Mouse (Mus musculus): ENCODE results near the gene Dhfr. TPM values are rescaled to one million over a fixed set of nuclear protein-coding genes. Genes with fewer than 3 reads are reported as not detected.

Dhfr gene
- 8.7 and 9.7 TPM in 2 replicates for polyA plus RNA-seq (2012; rRNA removed)

DNA sequence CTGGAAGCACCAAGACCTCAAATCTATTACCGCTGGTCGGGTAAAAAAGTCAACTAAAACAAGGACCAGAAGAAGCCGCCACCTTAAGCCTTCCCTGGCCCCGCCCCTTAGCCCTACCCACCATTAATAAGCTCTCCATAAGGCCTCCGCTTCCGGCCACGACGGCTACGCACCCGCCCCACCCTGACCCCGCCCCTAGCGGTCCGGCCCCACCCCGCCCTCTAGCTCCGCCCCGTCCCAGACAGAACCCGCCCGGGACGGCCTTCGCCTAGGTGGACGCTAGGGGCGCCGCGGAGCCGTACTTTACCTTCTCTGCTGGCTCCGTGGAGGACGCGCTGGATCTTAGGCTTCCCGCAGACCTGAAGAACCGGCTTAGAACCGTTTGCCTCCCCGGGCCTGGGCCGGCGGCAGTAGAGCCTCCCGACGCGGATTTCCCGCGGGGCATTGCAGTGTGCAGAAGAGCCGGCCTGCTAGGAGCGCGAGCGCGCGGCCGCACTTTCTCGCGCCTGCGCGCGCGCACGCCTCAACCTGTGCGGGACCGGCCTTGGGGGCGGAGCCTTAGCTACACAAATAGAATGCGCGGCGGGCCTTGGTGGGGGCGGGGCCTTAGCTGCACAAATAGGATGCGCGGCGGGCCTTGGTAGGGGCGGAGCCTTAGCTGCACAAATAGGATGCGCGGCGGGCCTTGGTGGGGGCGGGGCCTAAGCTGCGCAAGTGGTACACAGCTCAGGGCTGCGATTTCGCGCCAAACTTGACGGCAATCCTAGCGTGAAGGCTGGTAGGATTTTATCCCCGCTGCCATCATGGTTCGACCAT lies at the start of gene Dhfr, which contains the start of gene Msh3:
TSS of gene Dhfr (plus strand) at position 271 of the 816 bp plus-strand sequence.
TSS of gene Msh3 (minus strand) at position 548 of the 816 bp plus-strand sequence.
- WGBS, result under 1% methylated on average over 75 of the region's 76 CpGs
- peak; percentile 98 for DNase-seq

DNA sequence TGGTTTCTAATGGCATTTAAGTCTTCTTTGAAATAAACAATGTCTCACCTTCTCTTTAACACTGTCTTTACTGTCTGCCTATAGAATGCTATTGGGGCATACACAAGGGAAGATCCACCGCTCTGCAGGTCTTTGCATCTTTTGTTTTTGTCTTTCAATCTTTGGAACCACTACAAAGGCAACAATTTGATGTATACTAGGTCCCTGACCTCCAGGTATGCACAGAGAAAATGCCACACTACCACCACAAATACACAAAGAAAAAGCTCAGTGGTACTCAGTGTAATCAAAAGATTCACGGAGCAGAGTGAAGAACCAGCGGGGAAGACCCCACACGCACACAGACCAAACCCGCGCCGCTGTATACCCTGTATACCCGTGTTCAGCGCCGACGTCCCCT lies 48.8 kb upstream of the Dhfr start, which contains the start of gene Gm20379:
TSS of gene Gm20379 (plus strand) at position 301 of the 400 bp plus-strand sequence.
- Histone ChIP-seq H3K27ac (ENCODE audit: insufficient read depth, low read depth, low read length) (no peak within 1 kb of the TSS), H3K4me1 (ENCODE audit: control insufficient read depth, insufficient read depth, low read length) (peaks cover 11% of the 10 kb centered on the region; the same call in 1 of the 2 replicates), H3K36me3 (ENCODE audit: control insufficient read depth, insufficient read depth, low read length) (0 out of 2 replicates have a peak, but pooled peaks cover 3% of the 10 kb centered on the region), H3K27me3 (replicated peaks; ENCODE audit: control insufficient read depth, insufficient read depth, low read length) (no peaks in the 10 kb centered on the region), H3K4me3 (ENCODE audit: insufficient read depth, low read depth, low read length) (no peak within 1 kb of the TSS)
- DNase-seq, result no peak
- WGBS, result 99% methylated on average over 11 of the region's 11 CpGs
- TF ChIP-seq CTCF (conservative IDR thresholded peaks at IDR 0.05; ENCODE audit: insufficient read depth, insufficient read length, low read depth, low read length) (no peak), POLR2A (IDR thresholded peaks at IDR 0.05; ENCODE audit: low read depth, low read length) (no peak)

More for the DNA sequence above, at the start of gene Dhfr, which contains the start of gene Msh3:
- H3K4me1 ChIP-seq (ENCODE audit: control insufficient read depth, insufficient read depth, low read length), result peaks cover 6% of the 10 kb centered on the region; the same call in 1 of the 2 replicates
- peak within 1 kb of the TSS; percentile 91 for H3K4me3 ChIP-seq (ENCODE audit: insufficient read depth, low read depth, low read length)
- peak; percentile 16 for TF ChIP-seq POLR2A (IDR thresholded peaks at IDR 0.05; ENCODE audit: low read depth, low read length)
- TF ChIP-seq CTCF (conservative IDR thresholded peaks at IDR 0.05; ENCODE audit: insufficient read depth, insufficient read length, low read depth, low read length), result peak; percentile 71
- no peaks in the 10 kb centered on the region; the same call in 1 of the 2 replicates for H3K36me3 ChIP-seq (ENCODE audit: control insufficient read depth, insufficient read depth, low read length)
- no peaks in the 10 kb centered on the region for H3K27me3 ChIP-seq (replicated peaks; ENCODE audit: control insufficient read depth, insufficient read depth, low read length)
- H3K27ac ChIP-seq (ENCODE audit: insufficient read depth, low read depth, low read length), result peak within 1 kb of the TSS; percentile 92

DNA sequence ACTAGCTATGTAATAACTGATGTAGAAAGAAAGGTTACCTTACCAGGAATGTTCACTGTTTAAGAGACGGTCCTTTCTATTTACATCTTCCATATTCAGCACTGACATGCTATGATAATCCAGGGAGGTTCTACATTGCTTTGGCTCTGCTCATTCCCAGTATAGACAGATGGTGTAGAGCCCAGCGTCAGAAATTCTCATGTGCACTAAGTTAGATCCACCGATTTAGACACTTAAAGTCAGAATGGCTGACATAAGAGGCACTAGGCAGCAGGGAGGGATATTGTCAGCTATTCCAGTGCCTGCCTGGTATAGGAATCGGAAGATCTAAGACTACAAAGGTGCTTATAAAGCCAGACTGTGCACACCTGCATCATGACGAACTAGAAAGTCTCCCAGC lies 39.9 kb upstream of the Dhfr start:
- TF ChIP-seq CTCF (conservative IDR thresholded peaks at IDR 0.05; ENCODE audit: insufficient read depth, insufficient read length, low read depth, low read length) (no peak), POLR2A (IDR thresholded peaks at IDR 0.05; ENCODE audit: low read depth, low read length) (no peak)
- 93% methylated on average over 5 of the region's 5 CpGs for WGBS
- H3K4me1 ChIP-seq (ENCODE audit: control insufficient read depth, insufficient read depth, low read length), result no peaks in the 10 kb centered on the region
- no peak overlapping the region for H3K27ac ChIP-seq (ENCODE audit: insufficient read depth, low read depth, low read length)
- H3K27me3 ChIP-seq (replicated peaks; ENCODE audit: control insufficient read depth, insufficient read depth, low read length), result no peaks in the 10 kb centered on the region
- no peaks in the 10 kb centered on the region; the same call in 1 of the 2 replicates for H3K36me3 ChIP-seq (ENCODE audit: control insufficient read depth, insufficient read depth, low read length)
- no peak for DNase-seq
- no peak overlapping the region for H3K4me3 ChIP-seq (ENCODE audit: insufficient read depth, low read depth, low read length)

DNA sequence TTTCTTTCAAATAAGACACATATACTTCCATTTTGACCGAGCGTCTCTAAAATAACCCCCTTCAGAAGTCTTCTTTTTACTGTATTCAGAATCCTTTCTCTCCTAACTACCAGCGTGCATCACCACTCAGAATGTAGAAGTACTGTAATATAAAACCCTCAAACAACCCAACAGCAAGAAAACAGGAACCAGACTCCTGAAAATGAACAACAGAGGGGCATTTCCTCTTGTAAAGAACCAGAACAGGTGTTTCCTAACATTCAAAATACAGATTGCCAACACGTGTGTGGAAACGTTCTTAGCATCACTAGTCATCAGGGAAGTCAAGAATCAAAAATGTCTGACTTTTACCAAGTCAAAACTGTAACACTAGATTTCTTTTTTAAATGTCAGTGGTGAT lies 33.8 kb upstream of the Dhfr start:
- 83% methylated on average over 5 of the region's 5 CpGs for WGBS
- Histone ChIP-seq H3K4me1 (ENCODE audit: control insufficient read depth, insufficient read depth, low read length) (no peaks in the 10 kb centered on the region), H3K36me3 (ENCODE audit: control insufficient read depth, insufficient read depth, low read length) (no peaks in the 10 kb centered on the region), H3K27ac (ENCODE audit: insufficient read depth, low read depth, low read length) (no peak overlapping the region), H3K4me3 (ENCODE audit: insufficient read depth, low read depth, low read length) (no peak overlapping the region), H3K27me3 (replicated peaks; ENCODE audit: control insufficient read depth, insufficient read depth, low read length) (no peaks in the 10 kb centered on the region)
- TF ChIP-seq CTCF (conservative IDR thresholded peaks at IDR 0.05; ENCODE audit: insufficient read depth, insufficient read length, low read depth, low read length) (no peak), POLR2A (IDR thresholded peaks at IDR 0.05; ENCODE audit: low read depth, low read length) (no peak)
- no peak for DNase-seq

DNA sequence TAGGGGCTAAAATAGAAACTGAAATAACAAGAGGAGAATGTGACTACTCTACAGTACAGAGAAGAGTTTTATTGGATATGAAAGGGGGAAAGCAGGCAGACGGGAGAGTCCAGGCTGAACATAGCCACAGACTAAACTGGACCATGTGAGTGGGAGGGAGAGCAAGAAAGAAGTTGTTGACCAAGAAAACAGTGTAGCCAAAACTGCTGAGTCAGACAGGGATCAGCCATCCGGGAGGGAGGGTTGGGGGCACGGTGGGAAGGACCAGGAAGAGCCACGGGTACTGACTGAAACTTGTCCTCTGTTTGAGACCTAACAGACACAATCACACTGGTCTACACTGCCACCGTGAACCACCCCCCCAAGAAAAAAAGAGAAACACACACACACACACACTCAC lies 28.5 kb upstream of the Dhfr start:
- Histone ChIP-seq H3K27me3 (replicated peaks; ENCODE audit: control insufficient read depth, insufficient read depth, low read length) (no peaks in the 10 kb centered on the region), H3K27ac (ENCODE audit: insufficient read depth, low read depth, low read length) (no peak overlapping the region), H3K4me3 (ENCODE audit: insufficient read depth, low read depth, low read length) (no peak overlapping the region), H3K36me3 (ENCODE audit: control insufficient read depth, insufficient read depth, low read length) (no peaks in the 10 kb centered on the region), H3K4me1 (ENCODE audit: control insufficient read depth, insufficient read depth, low read length) (no peaks in the 10 kb centered on the region)
- WGBS, result 51% methylated on average over 5 of the region's 5 CpGs
- DNase-seq, result no peak
- TF ChIP-seq POLR2A (IDR thresholded peaks at IDR 0.05; ENCODE audit: low read depth, low read length) (no peak), CTCF (conservative IDR thresholded peaks at IDR 0.05; ENCODE audit: insufficient read depth, insufficient read length, low read depth, low read length) (no peak)

DNA sequence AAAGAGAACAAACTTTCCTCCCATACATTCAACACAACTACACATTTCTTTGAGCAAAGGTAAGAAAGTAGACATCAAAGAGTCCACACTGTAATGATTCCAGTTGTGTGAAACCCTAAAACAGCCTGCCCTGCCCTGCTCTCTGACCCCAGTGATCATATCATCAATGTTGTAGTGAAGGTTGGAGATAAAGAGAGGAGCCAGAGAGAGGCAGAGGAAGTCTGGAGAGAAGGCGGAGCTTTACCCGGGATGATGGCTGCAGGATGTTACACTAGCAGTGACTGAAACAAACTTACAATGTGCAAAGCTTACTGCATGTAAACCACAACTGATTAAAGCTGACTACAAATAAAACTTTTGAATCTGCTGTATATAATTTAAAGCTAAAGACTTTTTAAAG lies 26.5 kb upstream of the Dhfr start:
- 86% methylated on average over 2 of the region's 2 CpGs for WGBS
- Histone ChIP-seq H3K27me3 (replicated peaks; ENCODE audit: control insufficient read depth, insufficient read depth, low read length) (no peaks in the 10 kb centered on the region), H3K4me1 (ENCODE audit: control insufficient read depth, insufficient read depth, low read length) (no peaks in the 10 kb centered on the region), H3K4me3 (ENCODE audit: insufficient read depth, low read depth, low read length) (no peak overlapping the region), H3K36me3 (ENCODE audit: control insufficient read depth, insufficient read depth, low read length) (no peaks in the 10 kb centered on the region), H3K27ac (ENCODE audit: insufficient read depth, low read depth, low read length) (no peak overlapping the region)
- no peak for DNase-seq
- TF ChIP-seq POLR2A (IDR thresholded peaks at IDR 0.05; ENCODE audit: low read depth, low read length) (no peak), CTCF (conservative IDR thresholded peaks at IDR 0.05; ENCODE audit: insufficient read depth, insufficient read length, low read depth, low read length) (no peak)

DNA sequence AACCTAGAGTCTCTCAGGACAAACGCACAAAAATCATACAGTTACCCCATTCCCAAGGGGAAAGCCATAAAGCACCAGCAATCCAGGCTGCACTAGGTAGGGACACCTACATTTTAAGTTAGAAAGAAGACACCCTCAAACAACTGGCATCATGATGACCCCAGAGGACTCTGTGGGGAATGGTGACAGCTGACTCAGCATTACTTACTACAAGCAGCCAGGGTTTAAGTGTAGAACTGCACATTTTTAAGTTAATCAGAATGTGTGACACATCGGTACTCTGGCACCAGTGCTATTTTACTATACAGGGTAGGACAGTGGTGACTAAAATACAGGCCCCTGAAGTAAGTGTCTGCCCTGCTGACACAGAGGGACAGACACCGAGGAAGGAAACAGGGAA lies 23.9 kb upstream of the Dhfr start:
- DNase-seq, result no peak
- H3K4me1 ChIP-seq (ENCODE audit: control insufficient read depth, insufficient read depth, low read length), result no peaks in the 10 kb centered on the region
- TF ChIP-seq POLR2A (IDR thresholded peaks at IDR 0.05; ENCODE audit: low read depth, low read length) (no peak), CTCF (conservative IDR thresholded peaks at IDR 0.05; ENCODE audit: insufficient read depth, insufficient read length, low read depth, low read length) (no peak)
- H3K27ac ChIP-seq (ENCODE audit: insufficient read depth, low read depth, low read length), result no peak overlapping the region
- no peaks in the 10 kb centered on the region for H3K27me3 ChIP-seq (replicated peaks; ENCODE audit: control insufficient read depth, insufficient read depth, low read length)
- 90% methylated on average over 3 of the region's 3 CpGs for WGBS
- H3K36me3 ChIP-seq (ENCODE audit: control insufficient read depth, insufficient read depth, low read length), result no peaks in the 10 kb centered on the region
- no peak overlapping the region for H3K4me3 ChIP-seq (ENCODE audit: insufficient read depth, low read depth, low read length)
